Mouse (Mus musculus): ENCODE measurements around the gene Wipf1.

Wipf1 gene

GRCm38 (mm10) chr2:73540450-73541162, 11.1 kb upstream of the Wipf1 start:
- no peak for DNase-seq

- no peak for DNase-seq
Measured at GRCm38 (mm10) chr2:73539697-73540096, 10.2 kb upstream of the Wipf1 start.

GRCm38 (mm10) chr2:73539141-73539540, 9.6 kb upstream of the Wipf1 start:
- no peak for DNase-seq

- DNase-seq, result no peak
Measured at GRCm38 (mm10) chr2:73538590-73538989, 9.1 kb upstream of the Wipf1 start.

- no peak for DNase-seq
Measured at GRCm38 (mm10) chr2:73536091-73536783, 6.7 kb upstream of the Wipf1 start.

GRCm38 (mm10) chr2:73534720-73535119, 5.2 kb upstream of the Wipf1 start:
- DNase-seq, result no peak

- no peak for DNase-seq
Measured at GRCm38 (mm10) chr2:73530487-73530886, 953 bp upstream of the Wipf1 start.

- DNase-seq, result no peak
Measured at GRCm38 (mm10) chr2:73528516-73529355, 798 bp downstream of the Wipf1 start.

GRCm38 (mm10) chr2:73527956-73528355, 1.6 kb downstream of the Wipf1 start:
- no peak for DNase-seq

- DNase-seq, result no peak
Measured at GRCm38 (mm10) chr2:73526691-73527090, 2.8 kb downstream of the Wipf1 start.

GRCm38 (mm10) chr2:73522891-73523290, 6.6 kb downstream of the Wipf1 start:
- DNase-seq, result no peak

GRCm38 (mm10) chr2:73522336-73522735, 7.2 kb downstream of the Wipf1 start:
- no peak for DNase-seq

GRCm38 (mm10) chr2:73521737-73522136, 7.8 kb downstream of the Wipf1 start:
- DNase-seq, result no peak

GRCm38 (mm10) chr2:73518966-73519365, 10.6 kb downstream of the Wipf1 start:
- no peak for DNase-seq

GRCm38 (mm10) chr2:73518311-73518710, 11.2 kb downstream of the Wipf1 start:
- DNase-seq, result no peak

- no peak for DNase-seq
Measured at GRCm38 (mm10) chr2:73514178-73514577, 15.4 kb downstream of the Wipf1 start.

- DNase-seq, result no peak
Measured at GRCm38 (mm10) chr2:73513204-73513749, 16.3 kb downstream of the Wipf1 start.

GRCm38 (mm10) chr2:73512044-73512443, 17.5 kb downstream of the Wipf1 start:
- no peak for DNase-seq

- no peak for DNase-seq
Measured at GRCm38 (mm10) chr2:73510731-73511360, 18.7 kb downstream of the Wipf1 start.

- no peak for DNase-seq
Measured at GRCm38 (mm10) chr2:73510025-73510288, 19.6 kb downstream of the Wipf1 start.

GRCm38 (mm10) chr2:73509248-73510024, 20.1 kb downstream of the Wipf1 start:
- DNase-seq, result no peak

- DNase-seq, result no peak
Measured at GRCm38 (mm10) chr2:73507886-73508285, 21.6 kb downstream of the Wipf1 start.
